Mouse (Mus musculus) liver, postnatal 0 days (tissue): ENCODE measurements at regions not wholly inside any gene's neighbourhood (a gene's known extent, or its start where the extent isn't known, plus 50 kb on each side); places are given as distances from the start of the nearest gene placed in this dataset.

Experiments used
- CTCF ChIP-seq: sonication (generic); IDR thresholded peaks from 2 replicates; pipeline ENCODE4 v1.5.1; 2016; ENCODE audit warnings: antibody characterized with exemption, low read depth
- EP300 ChIP-seq: IDR thresholded peaks from 2 replicates; pipeline ENCODE4 v1.6.1; 2016; ENCODE audit warnings: antibody characterized with exemption, low read depth, mild to moderate bottlenecking

- TF ChIP-seq CTCF (no peak), EP300 (no peak)
Observed at GRCm38 (mm10) chr16:73107608-73108007, 799.5 kb downstream of the Robo1 start.
